Mouse (Mus musculus): ENCODE results near the gene Zcchc8.

DNA sequence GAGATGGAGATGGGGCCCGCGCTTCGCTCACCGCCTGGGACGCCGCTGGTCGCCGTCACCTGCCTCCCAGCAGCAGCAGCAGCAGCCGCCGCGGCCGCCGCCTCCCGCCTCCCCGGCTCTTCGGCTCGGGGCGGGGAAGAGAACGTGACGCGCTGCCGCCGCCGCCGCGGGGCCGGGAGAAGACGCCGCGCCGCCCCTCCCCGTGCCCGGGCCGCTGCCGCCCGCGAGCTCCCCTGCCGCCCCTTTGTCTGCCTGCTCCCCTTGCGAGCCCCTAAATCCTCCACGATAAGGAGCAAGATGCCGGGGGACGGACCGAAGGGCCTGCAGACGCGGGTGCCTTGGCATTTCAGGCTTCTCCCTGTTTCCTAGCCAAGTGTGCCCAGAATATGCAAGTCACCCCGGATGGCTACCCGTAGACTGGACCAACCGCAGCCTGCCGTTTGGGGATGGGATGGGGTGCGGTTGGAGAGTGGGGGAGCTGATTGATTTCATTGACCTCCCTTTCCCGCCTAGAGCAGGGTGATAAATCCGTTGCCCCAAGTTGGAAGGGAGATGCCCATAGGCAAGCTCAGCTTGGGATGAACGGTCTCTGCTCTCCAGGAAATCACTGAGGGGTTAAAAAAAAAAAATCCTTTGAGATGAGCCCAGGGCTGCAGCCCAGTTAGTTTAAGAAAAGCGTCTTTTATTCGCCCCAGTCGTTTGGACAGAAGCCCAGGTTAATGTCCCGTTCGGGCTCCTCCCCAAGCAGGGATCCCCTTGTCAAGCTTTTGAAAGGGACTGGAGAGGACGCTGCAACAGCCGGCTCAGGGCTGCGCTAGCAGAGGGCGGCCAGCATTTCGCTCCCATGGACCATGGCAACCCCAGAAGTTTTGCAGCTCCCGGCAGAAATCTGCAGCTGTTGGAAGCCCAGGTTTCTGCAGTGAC is 36.4 kb downstream of the Zcchc8 start, which contains the start of gene Clip1:
- no peak for TF ChIP-seq CTCF (IDR thresholded peaks at IDR 0.05; ENCODE audit: low read depth)
- TF ChIP-seq EP300 (IDR thresholded peaks at IDR 0.05; ENCODE audit: low read depth) = no peak
